Mouse (Mus musculus): Measurements from ENCODE around the gene Ndst2. TPM values are rescaled to one million over a fixed set of nuclear protein-coding genes. Genes with fewer than 3 reads are reported as not detected.
A peak's percentile ranks its signal among the peaks of the same experiment; 100 is the strongest.

Gene Ndst2
- polyA plus RNA-seq (2014; fragmentation: Nextera tagmentation; extraction: Ambion mirVana) = 28.1 and 31.1 TPM in 2 replicates

- Histone ChIP-seq H3K27me3 (ENCODE audit: control insufficient read depth, insufficient read depth, low read length) (no peaks in the 10 kb centered on the region), H3K36me3 (ENCODE audit: control insufficient read depth, insufficient read depth, low read length) (peaks cover 29% of the 10 kb centered on the region), H3K4me3 (ENCODE audit: low read depth, low read length) (peak within 1 kb of the TSS; percentile 80), H3K27ac (ENCODE audit: low read length) (peak within 1 kb of the TSS; percentile 89), H3K4me1 (ENCODE audit: control insufficient read depth, insufficient read depth, low read length) (peaks cover 11% of the 10 kb centered on the region; the same call in 1 of the 2 replicates), H3K4me2 (replicated peaks; ENCODE audit: low read depth, low read length) (peak within 1 kb of the TSS; percentile 74), H3K9ac (replicated peaks; ENCODE audit: low read depth, low read length) (peak within 1 kb of the TSS; percentile 88), H3K9me3 (ENCODE audit: control insufficient read depth, low read depth, low read length) (no peaks in the 10 kb centered on the region)
- WGBS = under 1% methylated on average over 74 of the region's 81 CpGs
- peak; percentile 98 for ATAC-seq (ENCODE audit: insufficient number of reproducible peaks, insufficient read depth, low FRiP score, low read depth)
Observed at GRCm38 (mm10) chr14:20733952-20734774, at the start of gene Ndst2. Gene Ndst2, minus strand, starts transcription at chr14:20734562.

GRCm38 (mm10) chr14:20783526-20783925 lies 49.2 kb upstream of the Ndst2 start:
- Histone ChIP-seq H3K4me2 (replicated peaks; ENCODE audit: low read depth, low read length) (no peak overlapping the region), H3K36me3 (ENCODE audit: control insufficient read depth, insufficient read depth, low read length) (peaks cover 36% of the 10 kb centered on the region), H3K4me3 (ENCODE audit: low read depth, low read length) (no peak overlapping the region), H3K27ac (ENCODE audit: low read length) (no peak overlapping the region), H3K27me3 (ENCODE audit: control insufficient read depth, insufficient read depth, low read length) (no peaks in the 10 kb centered on the region), H3K9ac (replicated peaks; ENCODE audit: low read depth, low read length) (no peak overlapping the region), H3K4me1 (ENCODE audit: control insufficient read depth, insufficient read depth, low read length) (peaks cover 10% of the 10 kb centered on the region; the same call in 1 of the 2 replicates), H3K9me3 (ENCODE audit: control insufficient read depth, low read depth, low read length) (no peaks in the 10 kb centered on the region)
- WGBS = 92% methylated on average over 6 of the region's 6 CpGs
- no peak for ATAC-seq (ENCODE audit: insufficient number of reproducible peaks, insufficient read depth, low FRiP score, low read depth)

- H3K27ac ChIP-seq (ENCODE audit: low read length) = no peak overlapping the region
- no peak overlapping the region for H3K9ac ChIP-seq (replicated peaks; ENCODE audit: low read depth, low read length)
Observed at GRCm38 (mm10) chr14:20782860-20783259, 48.5 kb upstream of the Ndst2 start.

GRCm38 (mm10) chr14:20780217-20780616 lies 45.9 kb upstream of the Ndst2 start:
- Histone ChIP-seq H3K9me3 (ENCODE audit: control insufficient read depth, low read depth, low read length) (no peaks in the 10 kb centered on the region), H3K27ac (ENCODE audit: low read length) (no peak overlapping the region), H3K36me3 (ENCODE audit: control insufficient read depth, insufficient read depth, low read length) (peaks cover 40% of the 10 kb centered on the region), H3K4me3 (ENCODE audit: low read depth, low read length) (no peak overlapping the region), H3K4me1 (ENCODE audit: control insufficient read depth, insufficient read depth, low read length) (no peaks in the 10 kb centered on the region), H3K9ac (replicated peaks; ENCODE audit: low read depth, low read length) (no peak overlapping the region), H3K27me3 (ENCODE audit: control insufficient read depth, insufficient read depth, low read length) (no peaks in the 10 kb centered on the region), H3K4me2 (replicated peaks; ENCODE audit: low read depth, low read length) (no peak overlapping the region)
- no peak for ATAC-seq (ENCODE audit: insufficient number of reproducible peaks, insufficient read depth, low FRiP score, low read depth)
- 89% methylated on average over 8 of the region's 8 CpGs for WGBS

More at GRCm38 (mm10) chr14:20782860-20783259, 48.5 kb upstream of the Ndst2 start:
- peaks cover 41% of the 10 kb centered on the region for H3K36me3 ChIP-seq (ENCODE audit: control insufficient read depth, insufficient read depth, low read length)
- H3K27me3 ChIP-seq (ENCODE audit: control insufficient read depth, insufficient read depth, low read length) = no peaks in the 10 kb centered on the region
- peaks cover 10% of the 10 kb centered on the region; the same call in 1 of the 2 replicates for H3K4me1 ChIP-seq (ENCODE audit: control insufficient read depth, insufficient read depth, low read length)
- WGBS = 85% methylated on average over 7 of the region's 7 CpGs
- no peaks in the 10 kb centered on the region for H3K9me3 ChIP-seq (ENCODE audit: control insufficient read depth, low read depth, low read length)
- ATAC-seq (ENCODE audit: insufficient number of reproducible peaks, insufficient read depth, low FRiP score, low read depth) = no peak
- no peak overlapping the region for H3K4me3 ChIP-seq (ENCODE audit: low read depth, low read length)
- no peak overlapping the region for H3K4me2 ChIP-seq (replicated peaks; ENCODE audit: low read depth, low read length)

GRCm38 (mm10) chr14:20778496-20778895 lies 44.1 kb upstream of the Ndst2 start:
- Histone ChIP-seq H3K9ac (replicated peaks; ENCODE audit: low read depth, low read length) (no peak overlapping the region), H3K4me2 (replicated peaks; ENCODE audit: low read depth, low read length) (no peak overlapping the region), H3K27ac (ENCODE audit: low read length) (no peak overlapping the region), H3K9me3 (ENCODE audit: control insufficient read depth, low read depth, low read length) (no peaks in the 10 kb centered on the region), H3K4me1 (ENCODE audit: control insufficient read depth, insufficient read depth, low read length) (no peaks in the 10 kb centered on the region; the same call in 1 of the 2 replicates), H3K4me3 (ENCODE audit: low read depth, low read length) (no peak overlapping the region), H3K36me3 (ENCODE audit: control insufficient read depth, insufficient read depth, low read length) (peaks cover 26% of the 10 kb centered on the region), H3K27me3 (ENCODE audit: control insufficient read depth, insufficient read depth, low read length) (no peaks in the 10 kb centered on the region)
- 92% methylated on average over 8 of the region's 8 CpGs for WGBS
- no peak for ATAC-seq (ENCODE audit: insufficient number of reproducible peaks, insufficient read depth, low FRiP score, low read depth)

- Histone ChIP-seq H3K27me3 (ENCODE audit: control insufficient read depth, insufficient read depth, low read length) (no peaks in the 10 kb centered on the region), H3K27ac (ENCODE audit: low read length) (no peak overlapping the region), H3K4me2 (replicated peaks; ENCODE audit: low read depth, low read length) (no peak overlapping the region), H3K4me3 (ENCODE audit: low read depth, low read length) (no peak overlapping the region), H3K9me3 (ENCODE audit: control insufficient read depth, low read depth, low read length) (no peaks in the 10 kb centered on the region), H3K9ac (replicated peaks; ENCODE audit: low read depth, low read length) (no peak overlapping the region), H3K4me1 (ENCODE audit: control insufficient read depth, insufficient read depth, low read length) (no peaks in the 10 kb centered on the region; the same call in 1 of the 2 replicates), H3K36me3 (ENCODE audit: control insufficient read depth, insufficient read depth, low read length) (peaks cover 26% of the 10 kb centered on the region)
- ATAC-seq (ENCODE audit: insufficient number of reproducible peaks, insufficient read depth, low FRiP score, low read depth) = no peak
- 44% methylated on average over 6 of the region's 6 CpGs for WGBS
Observed at GRCm38 (mm10) chr14:20775661-20776060, 41.3 kb upstream of the Ndst2 start.

GRCm38 (mm10) chr14:20773410-20773809 lies 39.0 kb upstream of the Ndst2 start:
- WGBS = 58% methylated on average over 3 of the region's 3 CpGs
- H3K36me3 ChIP-seq (ENCODE audit: control insufficient read depth, insufficient read depth, low read length) = peaks cover 31% of the 10 kb centered on the region
- H3K4me1 ChIP-seq (ENCODE audit: control insufficient read depth, insufficient read depth, low read length) = no peaks in the 10 kb centered on the region; the same call in 1 of the 2 replicates
- H3K4me3 ChIP-seq (ENCODE audit: low read depth, low read length) = no peak overlapping the region
- no peak overlapping the region for H3K27ac ChIP-seq (ENCODE audit: low read length)
- no peak; the same call in 1 of the 2 replicates for ATAC-seq (ENCODE audit: insufficient number of reproducible peaks, insufficient read depth, low FRiP score, low read depth)
- H3K9me3 ChIP-seq (ENCODE audit: control insufficient read depth, low read depth, low read length) = no peaks in the 10 kb centered on the region
- H3K4me2 ChIP-seq (replicated peaks; ENCODE audit: low read depth, low read length) = no peak overlapping the region
- H3K9ac ChIP-seq (replicated peaks; ENCODE audit: low read depth, low read length) = no peak overlapping the region
- no peaks in the 10 kb centered on the region for H3K27me3 ChIP-seq (ENCODE audit: control insufficient read depth, insufficient read depth, low read length)

- H3K4me1 ChIP-seq (ENCODE audit: control insufficient read depth, insufficient read depth, low read length) = no peaks in the 10 kb centered on the region; the same call in 1 of the 2 replicates
- no peaks in the 10 kb centered on the region for H3K9me3 ChIP-seq (ENCODE audit: control insufficient read depth, low read depth, low read length)
- WGBS = 63% methylated on average over 6 of the region's 6 CpGs
- H3K4me2 ChIP-seq (replicated peaks; ENCODE audit: low read depth, low read length) = no peak overlapping the region
- ATAC-seq (ENCODE audit: insufficient number of reproducible peaks, insufficient read depth, low FRiP score, low read depth) = no peak
- peaks cover 28% of the 10 kb centered on the region for H3K36me3 ChIP-seq (ENCODE audit: control insufficient read depth, insufficient read depth, low read length)
- no peak overlapping the region for H3K27ac ChIP-seq (ENCODE audit: low read length)
- H3K4me3 ChIP-seq (ENCODE audit: low read depth, low read length) = no peak overlapping the region
- no peaks in the 10 kb centered on the region for H3K27me3 ChIP-seq (ENCODE audit: control insufficient read depth, insufficient read depth, low read length)
- no peak overlapping the region for H3K9ac ChIP-seq (replicated peaks; ENCODE audit: low read depth, low read length)
Observed at GRCm38 (mm10) chr14:20772808-20773207, 38.4 kb upstream of the Ndst2 start.
